13 mouse cellular contexts compared by ENCODE assay signal in the genomic region with DNA sequence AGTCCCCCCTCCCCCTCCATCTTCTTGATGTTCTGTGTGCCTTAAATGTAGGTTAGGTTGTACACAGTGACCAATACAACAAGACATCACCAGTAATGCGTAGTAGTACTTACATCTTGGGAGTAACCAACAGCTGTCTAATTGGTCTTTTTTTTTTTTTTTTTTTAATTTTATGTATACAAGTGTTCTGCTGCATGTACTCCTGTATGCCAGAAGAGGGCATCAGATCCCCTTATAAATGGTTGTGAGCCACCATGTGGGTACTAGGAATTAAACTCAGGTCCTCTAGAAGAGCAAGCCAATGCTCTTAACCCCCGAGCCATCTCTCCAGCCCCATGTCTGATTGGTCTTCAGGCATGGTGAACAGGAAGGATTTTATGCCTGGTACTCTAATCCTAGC.
"Had no signal": no experiment of that assay in that cellular context is flagged by ENCODE, and none has a peak within 500 bp of the region (broad histone marks: within the 10 kb centered on the region; RNA-seq: fewer than 3 reads in every experiment).

No protein-coding gene starts in this region.

- H3K27me3 ChIP-seq: limb, embryonic 12.5 days; liver, embryonic 13.5 days; midbrain, embryonic 13.5 days; neural tube, embryonic 12.5 days; stomach, embryonic 15.5 days had no signal

- H3K9ac ChIP-seq: limb, embryonic 12.5 days; liver, embryonic 13.5 days; liver, postnatal 0 days; midbrain, embryonic 13.5 days; neural tube, embryonic 12.5 days; stomach, embryonic 15.5 days had no signal

- H3K4me3 ChIP-seq: limb, embryonic 12.5 days; liver, embryonic 13.5 days; midbrain, embryonic 13.5 days; neural tube, embryonic 12.5 days; stomach, embryonic 15.5 days had no signal

- H3K4me2 ChIP-seq: limb, embryonic 12.5 days; liver, embryonic 13.5 days; midbrain, embryonic 13.5 days; neural tube, embryonic 12.5 days; stomach, embryonic 15.5 days had no signal

- H3K9me3 ChIP-seq: limb, embryonic 12.5 days; liver, embryonic 13.5 days; midbrain, embryonic 13.5 days; neural tube, embryonic 12.5 days; stomach, embryonic 15.5 days had no signal

- DNase-seq: kidney, adult 8-10 months; kidney, postnatal 4 days; liver; liver, embryonic 13.5 days; liver, postnatal 0 days; lung, postnatal 36 days; retina, postnatal 1 day; thymus, postnatal 36 days had no signal

- ATAC-seq: liver, postnatal 0 days; lung, postnatal 0 days; midbrain, embryonic 13.5 days had no signal

- H3K27ac ChIP-seq: limb, embryonic 12.5 days; liver, embryonic 13.5 days; midbrain, embryonic 13.5 days; neural tube, embryonic 12.5 days; stomach, embryonic 15.5 days had no signal

- H3K4me1 ChIP-seq: liver, embryonic 13.5 days; neural tube, embryonic 12.5 days; stomach, embryonic 15.5 days had no signal
